Mouse (Mus musculus) neural tube, embryonic 11.5 days (tissue): ENCODE results near the gene Prtn3. TPM values are rescaled to one million over a fixed set of nuclear protein-coding genes. Genes with fewer than 3 reads are reported as not detected.

ENCODE experiments used
- ATAC-seq: fragments of 200-750 bp; cut with Nextera tagmentation; 2 replicates; pipeline ENCODE4 v1.8.0; 2017; ENCODE audit warnings: moderate number of reproducible peaks, mild to moderate bottlenecking, moderate TSS enrichment, moderate library complexity; ENCODE audit not compliant: insufficient read depth, low FRiP score, low TSS enrichment
- DNase-seq: peaks from one replicate; pipeline ENCODE4 v3.0.0-alpha.2; 2015; ENCODE audit warnings: low spot score
- H3K27ac ChIP-seq: fragments of 300-500 bp; sonication (generic); 2 replicates; pipeline ENCODE4 v1.5.1; 2014; ENCODE audit warnings: low read depth, mild to moderate bottlenecking, low read length
- H3K27me3 ChIP-seq: fragments of 300-500 bp; sonication (generic); 2 replicates; pipeline ENCODE4 v1.6.1; 2014; ENCODE audit warnings: mild to moderate bottlenecking, low read length, mixed read lengths; ENCODE audit not compliant: control insufficient read depth, insufficient read depth
- H3K36me3 ChIP-seq: fragments of 300-500 bp; sonication (generic); 2 replicates; pipeline ENCODE4 v1.6.1; 2014; ENCODE audit warnings: mild to moderate bottlenecking, low read length, moderate library complexity, mixed read lengths; ENCODE audit not compliant: control insufficient read depth, insufficient read depth
- H3K4me1 ChIP-seq: fragments of 300-500 bp; sonication (generic); 2 replicates; pipeline ENCODE4 v1.6.1; 2014; ENCODE audit warnings: low read length, mixed read lengths; ENCODE audit not compliant: control insufficient read depth, insufficient read depth
- H3K4me2 ChIP-seq: fragments of 300-500 bp; sonication (generic); 2 replicates; pipeline ENCODE4 v1.6.1; 2014; ENCODE audit warnings: low read depth, mild to moderate bottlenecking, moderate library complexity
- H3K4me3 ChIP-seq: fragments of 300-500 bp; sonication (generic); 2 replicates; pipeline ENCODE4 v1.5.1; 2014; ENCODE audit warnings: low read depth, low read length
- H3K9ac ChIP-seq: fragments of 300-500 bp; sonication (generic); 2 replicates; pipeline ENCODE4 v1.6.1; 2014; ENCODE audit warnings: mild to moderate bottlenecking, low read length
- H3K9me3 ChIP-seq: fragments of 300-500 bp; sonication (generic); 2 replicates; pipeline ENCODE4 v1.6.1; 2016; ENCODE audit warnings: low read length; ENCODE audit not compliant: control insufficient read depth
- WGBS: fragments of 180-500 bp; shearing (Covaris S2); extraction: QIAGEN DNeasy Blood & Tissue Kit; methylation state at CpG from one replicate; pipeline ENCODE4 v1.1.7; 2014; 5-methylcytosine and 5-hydroxymethylcytosine counted together
- polyA plus RNA-seq: library from polyadenylated mRNA; unstranded; fragments of >200 nt; fragmentation: Nextera tagmentation; extraction: Ambion mirVana; gene quantifications from 2 replicates; pipeline ENCODE4 v1.2.1, GENCODE M21; 2014

The Prtn3 gene
- polyA plus RNA-seq, 1 experiment from 2014 or later = 12.5 TPM

GRCm38 (mm10) chr10:79907415-79907814, 33.1 kb downstream of the Prtn3 start:
- H3K27me3 ChIP-seq = no peaks in the 10 kb centered on the region
- peaks cover 16% of the 10 kb centered on the region for H3K36me3 ChIP-seq
- no peaks in the 10 kb centered on the region for H3K4me1 ChIP-seq
- no peak overlapping the region for H3K27ac ChIP-seq
- no peak overlapping the region for H3K4me2 ChIP-seq
- 94% methylated on average over 10 of the region's 10 CpGs for WGBS
- H3K9me3 ChIP-seq = no peaks in the 10 kb centered on the region
- H3K9ac ChIP-seq = no peak overlapping the region
- ATAC-seq (no peak), DNase-seq (no peak)
- H3K4me3 ChIP-seq = no peak overlapping the region

DNA sequence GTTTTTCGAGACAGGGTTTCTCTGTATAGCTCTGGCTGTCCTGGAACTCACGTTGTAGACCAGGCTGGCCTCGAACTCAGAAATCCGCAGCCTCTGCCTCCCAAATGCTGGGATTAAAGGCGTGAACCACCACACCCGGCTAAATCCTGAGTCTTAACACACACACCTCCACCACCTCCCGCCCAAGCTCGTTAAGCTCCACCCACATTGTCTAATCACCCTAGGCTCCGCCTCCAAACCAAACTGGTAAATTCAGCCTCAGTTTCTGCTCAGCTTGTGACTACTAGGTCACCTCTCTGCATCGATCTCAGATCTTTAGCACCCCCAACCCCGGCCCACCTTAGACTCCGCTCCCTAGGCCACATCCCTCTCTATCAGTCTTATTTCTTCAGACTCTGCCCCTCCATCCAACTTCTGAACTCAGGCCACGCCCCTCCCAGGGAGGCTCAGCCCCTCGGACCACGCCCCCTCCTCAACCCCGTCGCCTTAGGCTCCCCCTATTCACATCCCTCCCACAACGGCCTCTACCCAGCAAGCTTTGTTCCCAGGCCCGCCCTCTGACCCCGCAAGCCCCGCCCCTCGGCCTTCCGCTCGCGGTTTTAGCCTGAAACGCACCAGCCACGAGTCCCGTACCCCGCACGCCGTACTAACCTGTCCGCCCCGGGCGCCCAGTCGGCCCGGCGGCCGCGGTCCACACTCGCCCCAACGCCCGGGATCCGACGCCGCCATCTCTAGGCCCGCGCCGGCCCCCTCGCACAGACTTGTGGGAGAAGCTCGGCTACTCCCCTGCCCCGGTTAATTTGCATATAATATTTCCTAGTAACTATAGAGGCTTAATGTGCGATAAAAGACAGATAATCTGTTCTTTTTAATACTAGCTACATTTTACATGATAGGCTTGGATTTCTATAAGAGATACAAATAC, 34.2 kb downstream of the Prtn3 start, which contains the start of gene Med16:
TSS of gene Med16 (minus strand) at position 757 of the 925 bp plus-strand sequence.
- peaks cover 14% of the 10 kb centered on the region for H3K36me3 ChIP-seq
- 1% methylated on average over 52 of the region's 52 CpGs for WGBS

DNA sequence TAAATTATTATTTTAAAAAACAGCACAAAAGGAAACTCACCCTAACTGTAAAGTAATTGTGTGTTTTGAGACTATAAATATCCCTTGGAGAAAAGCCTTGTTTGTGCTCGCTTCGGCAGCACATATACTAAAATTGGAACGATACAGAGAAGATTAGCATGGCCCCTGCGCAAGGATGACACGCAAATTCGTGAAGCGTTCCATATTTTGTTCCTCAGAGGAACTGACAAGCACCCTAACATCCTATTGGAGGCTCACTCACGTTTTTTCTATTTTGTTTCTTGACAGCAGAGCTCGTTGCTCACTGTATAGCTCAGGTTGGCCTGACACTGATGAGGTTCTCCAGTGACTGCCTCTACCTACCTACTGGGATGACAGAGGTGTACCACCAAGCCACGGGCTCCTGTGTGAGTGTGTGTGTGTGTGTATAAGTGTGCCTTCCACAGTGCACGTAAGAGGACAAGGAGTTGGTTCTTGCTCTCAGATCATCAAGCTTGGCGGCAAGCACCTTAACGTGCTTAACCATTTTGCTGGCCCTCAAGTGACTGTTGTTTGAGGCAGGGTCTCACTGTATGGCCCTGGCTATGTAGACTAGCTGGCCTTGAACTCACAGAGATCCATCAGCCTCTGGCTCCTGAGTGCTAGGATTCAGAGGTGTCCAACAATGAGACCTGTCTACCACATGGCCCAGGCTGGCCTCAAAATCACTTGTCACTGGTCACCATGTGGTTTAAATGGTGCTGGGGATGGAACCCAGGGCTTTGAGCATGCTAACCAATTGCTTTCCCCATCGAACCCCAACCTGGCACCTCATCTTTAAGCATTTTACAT, 35.0 kb downstream of the Prtn3 start:
- H3K4me3 ChIP-seq = peak overlapping the region; percentile 71
- no peaks in the 10 kb centered on the region for H3K27me3 ChIP-seq
- H3K36me3 ChIP-seq = peaks cover 14% of the 10 kb centered on the region
- peak; percentile 32; the same call in 1 of the 2 replicates for ATAC-seq
- peak overlapping the region; percentile 29; the same call in 1 of the 2 replicates for H3K4me2 ChIP-seq
- H3K9ac ChIP-seq = no peak overlapping the region; the same call in 1 of the 2 replicates
- H3K9me3 ChIP-seq = no peaks in the 10 kb centered on the region
- peak; percentile 53 for DNase-seq
- no peaks in the 10 kb centered on the region for H3K4me1 ChIP-seq
- H3K27ac ChIP-seq = peak overlapping the region; percentile 58; the same call in 1 of the 2 replicates
- 25% methylated on average over 14 of the region's 14 CpGs for WGBS

More for the DNA sequence above, 34.2 kb downstream of the Prtn3 start, which contains the start of gene Med16:
- Histone ChIP-seq H3K4me3 (peak within 1 kb of the TSS; percentile 71), H3K27ac (peak within 1 kb of the TSS; percentile 91), H3K27me3 (no peaks in the 10 kb centered on the region), H3K9me3 (no peaks in the 10 kb centered on the region), H3K4me2 (peak within 1 kb of the TSS; percentile 34), H3K9ac (peak within 1 kb of the TSS; percentile 95), H3K4me1 (no peaks in the 10 kb centered on the region)
- ATAC-seq (peak; percentile 92), DNase-seq (peak; percentile 97)

DNA sequence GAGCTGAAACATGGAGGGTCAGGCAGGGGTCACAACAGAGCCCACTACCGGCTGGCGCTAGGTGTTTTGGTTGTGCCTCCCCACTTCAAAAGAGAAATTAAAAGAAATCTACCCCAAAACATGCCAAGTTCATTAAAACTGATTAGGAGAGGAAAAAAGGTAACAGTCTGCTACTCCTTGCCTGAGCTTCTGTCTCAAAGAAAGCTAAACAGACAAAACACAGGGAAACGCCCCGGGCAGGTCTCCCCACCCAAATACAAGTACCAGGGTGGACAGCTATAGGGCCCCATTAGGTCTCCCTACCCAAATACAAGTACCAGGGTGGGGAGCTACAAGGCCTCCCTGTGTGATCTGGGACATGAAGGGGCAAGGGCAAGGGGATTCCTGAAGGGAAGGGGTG, 36.3 kb downstream of the Prtn3 start, which contains the start of gene Gm26602:
TSS of gene Gm26602 (plus strand) at position 301 of the 400 bp plus-strand sequence.
- no peaks in the 10 kb centered on the region for H3K27me3 ChIP-seq
- no peak within 1 kb of the TSS for H3K9ac ChIP-seq
- DNase-seq = no peak
- H3K36me3 ChIP-seq = peaks cover 7% of the 10 kb centered on the region
- no peak for ATAC-seq
- WGBS = 93% methylated on average over 4 of the region's 4 CpGs
- H3K4me2 ChIP-seq = no peak within 1 kb of the TSS
- H3K27ac ChIP-seq = no peak within 1 kb of the TSS
- H3K4me1 ChIP-seq = no peaks in the 10 kb centered on the region; the same call in 1 of the 2 replicates
- no peak within 1 kb of the TSS for H3K4me3 ChIP-seq
- H3K9me3 ChIP-seq = no peaks in the 10 kb centered on the region

- peaks cover 4% of the 10 kb centered on the region for H3K27me3 ChIP-seq
- H3K36me3 ChIP-seq = peaks cover 7% of the 10 kb centered on the region
- H3K4me2 ChIP-seq = no peak overlapping the region
- ATAC-seq (no peak), DNase-seq (no peak)
- no peak overlapping the region for H3K27ac ChIP-seq
- peaks cover 5% of the 10 kb centered on the region for H3K4me1 ChIP-seq
- no peaks in the 10 kb centered on the region for H3K9me3 ChIP-seq
- no peak overlapping the region for H3K4me3 ChIP-seq
- WGBS = 57% methylated on average over 20 of the region's 20 CpGs
- no peak overlapping the region for H3K9ac ChIP-seq
Measured at GRCm38 (mm10) chr10:79912412-79912811, 38.1 kb downstream of the Prtn3 start.

GRCm38 (mm10) chr10:79914131-79914947, 40.1 kb downstream of the Prtn3 start:
- ATAC-seq (no peak), DNase-seq (peak; percentile 8)
- WGBS = 71% methylated on average over 10 of the region's 11 CpGs
- Histone ChIP-seq H3K4me2 (no peak overlapping the region), H3K27me3 (peaks cover 23% of the 10 kb centered on the region), H3K9ac (no peak overlapping the region), H3K4me3 (no peak overlapping the region), H3K9me3 (no peaks in the 10 kb centered on the region), H3K27ac (no peak overlapping the region), H3K4me1 (peaks cover 8% of the 10 kb centered on the region), H3K36me3 (peaks cover 7% of the 10 kb centered on the region)

DNA sequence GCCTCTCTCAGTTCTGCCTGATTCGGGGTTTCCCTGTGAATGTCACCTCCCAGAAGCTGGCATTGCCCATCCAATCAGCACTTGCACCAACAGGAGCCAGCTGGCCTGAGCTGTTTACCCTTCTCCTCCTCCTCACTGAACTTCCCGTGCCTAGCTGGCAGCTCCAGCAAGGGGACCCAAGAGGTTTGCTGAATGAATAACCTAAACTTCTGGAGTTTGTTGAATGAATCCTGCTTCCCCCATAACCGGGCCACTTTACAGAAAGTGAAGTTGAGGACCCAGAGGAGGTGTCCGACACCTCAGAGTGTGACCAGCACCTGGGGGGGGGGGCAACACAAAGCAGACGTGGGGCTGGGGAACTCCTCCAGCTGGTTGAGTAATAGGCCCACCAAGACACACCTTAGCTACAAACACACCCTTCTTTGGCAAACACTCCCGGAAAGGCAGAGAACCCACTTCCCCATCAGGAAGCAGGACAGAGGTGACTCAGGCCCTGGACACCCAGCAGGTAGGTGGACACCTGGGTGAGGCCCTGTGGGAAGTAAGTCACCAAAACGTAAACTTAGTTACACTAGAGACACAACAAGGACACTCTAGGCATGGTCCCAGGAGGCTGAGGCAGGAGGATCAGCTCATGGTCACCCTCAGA, 40.8 kb downstream of the Prtn3 start:
- Histone ChIP-seq H3K9ac (no peak overlapping the region), H3K9me3 (no peaks in the 10 kb centered on the region), H3K27me3 (peaks cover 30% of the 10 kb centered on the region), H3K27ac (no peak overlapping the region), H3K4me1 (peaks cover 9% of the 10 kb centered on the region), H3K4me3 (no peak overlapping the region), H3K4me2 (no peak overlapping the region), H3K36me3 (peaks cover 7% of the 10 kb centered on the region)
- no peak for ATAC-seq
- DNase-seq = no peak
- WGBS = 73% methylated on average over 7 of the region's 7 CpGs
